Mouse (Mus musculus) right cerebral cortex, adult 2 months (tissue): ENCODE measurements at regions not wholly inside any gene's neighbourhood (a gene's known extent, or its start where the extent isn't known, plus 50 kb on each side); places are given as distances from the start of the nearest gene placed in this dataset.

Experiments used
- DNase-seq, 2 experiments: peaks; one replicate each; pipeline ENCODE4 v3.0.0; 2021 to 2022; ENCODE audit warnings: low spot score in 2 of 2

DNA sequence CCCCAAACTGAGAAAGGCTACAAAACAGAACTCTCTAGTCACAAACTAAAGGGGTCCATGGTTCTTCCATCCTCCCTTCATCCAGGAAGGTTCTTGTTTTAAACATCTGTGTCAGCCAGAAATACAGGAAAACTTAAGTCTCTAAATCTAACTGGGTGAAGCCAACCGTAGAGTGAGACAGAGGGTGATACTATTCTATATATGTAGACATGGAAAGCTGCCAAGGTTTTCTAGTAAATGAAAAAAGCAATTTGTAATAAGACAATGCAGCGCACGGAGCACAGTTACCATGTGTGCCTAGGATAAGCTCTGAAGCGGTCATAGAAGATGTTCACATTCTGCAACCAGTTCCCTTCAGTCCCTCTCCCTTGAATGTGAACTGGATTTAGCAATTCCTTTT is 55.4 kb downstream of the Ppp1r3c start:
- DNase-seq: no peak

DNA sequence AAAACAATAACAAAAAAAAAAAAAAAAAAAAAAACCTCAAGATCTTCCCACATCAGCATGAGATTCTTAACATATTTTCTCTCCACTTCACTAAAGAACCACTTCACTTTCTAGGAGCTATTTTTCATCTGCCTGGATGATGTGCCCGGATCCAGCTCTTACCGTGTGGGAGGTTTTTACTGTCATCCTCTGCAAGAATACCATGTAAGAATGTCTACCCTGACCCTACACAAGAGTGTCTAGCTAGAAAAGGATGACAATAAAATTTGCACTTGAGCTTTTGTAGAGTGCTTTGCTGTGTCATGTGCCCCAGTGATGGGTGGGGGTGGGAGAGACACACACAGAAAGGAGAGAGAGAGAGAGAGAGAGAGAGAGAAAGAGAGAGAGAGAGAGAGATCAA is 56.1 kb downstream of the Ppp1r3c start:
- DNase-seq: peak in 1 of 2 experiments; percentile 11

DNA sequence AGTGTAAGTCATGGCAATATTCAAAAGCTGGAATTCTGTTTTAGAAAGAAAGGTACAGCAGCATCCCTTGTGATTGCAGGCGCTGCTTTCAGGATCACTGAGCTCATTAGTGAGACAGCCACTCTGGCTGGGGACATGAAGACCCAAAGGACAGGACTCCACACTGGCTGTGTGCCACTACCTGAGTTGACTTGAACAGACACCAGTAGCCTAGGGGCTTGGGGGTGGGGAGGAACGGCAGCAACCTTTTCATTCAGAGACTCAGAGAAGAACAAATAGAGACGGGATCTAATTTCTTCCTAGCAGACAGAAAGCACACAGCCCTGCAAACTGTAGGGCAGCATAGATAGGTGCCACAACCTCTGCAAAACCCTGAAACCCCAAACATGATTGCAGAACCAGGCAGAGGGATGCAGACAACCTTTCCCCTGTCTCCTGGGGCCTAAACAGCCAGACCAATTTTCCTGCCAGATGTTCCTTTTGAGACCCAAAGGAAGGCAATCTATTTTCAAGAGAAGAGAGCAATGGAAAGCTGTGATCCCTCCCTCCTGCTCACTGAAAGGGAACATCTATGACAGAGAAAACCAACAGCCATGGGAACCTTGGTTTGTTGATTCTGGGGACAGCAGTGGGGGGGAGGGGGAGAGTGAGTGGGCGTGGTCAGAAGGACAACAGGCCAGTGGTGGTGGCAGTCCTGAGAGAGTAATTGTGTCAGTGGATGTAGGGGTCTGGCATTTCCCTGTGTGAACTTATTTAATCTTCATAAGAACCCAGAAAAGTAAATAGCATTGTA is 57.2 kb downstream of the Ppp1r3c start:
- no peak for DNase-seq

DNA sequence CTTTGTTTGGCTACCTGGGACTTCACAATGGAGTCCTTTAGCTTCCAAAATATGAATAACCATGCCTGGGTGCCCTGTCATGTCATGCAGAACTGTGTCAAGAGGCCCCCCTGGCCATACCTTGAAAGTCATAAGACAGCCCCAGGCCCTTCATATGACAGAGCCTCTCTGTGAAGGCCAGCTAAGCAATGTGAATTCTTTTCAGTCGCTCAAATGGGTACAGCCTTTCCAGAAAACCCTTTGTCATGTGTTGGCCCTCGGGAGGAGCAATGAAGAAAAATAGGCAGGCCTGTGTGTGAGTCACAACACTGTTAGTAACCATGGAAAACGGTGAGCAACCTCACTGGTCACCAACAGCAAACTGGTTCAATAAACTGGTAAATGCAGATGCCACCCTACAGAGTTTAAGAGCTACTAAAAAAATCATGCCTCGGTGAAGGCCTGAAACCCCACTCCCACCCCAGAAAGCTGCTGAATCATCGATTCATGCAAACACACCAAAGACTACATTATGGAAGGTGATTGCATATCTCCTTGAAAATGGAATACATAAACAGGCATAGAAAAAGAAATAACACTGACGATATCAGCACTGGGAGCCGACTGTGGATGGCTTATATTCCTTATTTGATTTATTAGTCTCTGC is 57.9 kb downstream of the Ppp1r3c start:
- DNase-seq: no peak

DNA sequence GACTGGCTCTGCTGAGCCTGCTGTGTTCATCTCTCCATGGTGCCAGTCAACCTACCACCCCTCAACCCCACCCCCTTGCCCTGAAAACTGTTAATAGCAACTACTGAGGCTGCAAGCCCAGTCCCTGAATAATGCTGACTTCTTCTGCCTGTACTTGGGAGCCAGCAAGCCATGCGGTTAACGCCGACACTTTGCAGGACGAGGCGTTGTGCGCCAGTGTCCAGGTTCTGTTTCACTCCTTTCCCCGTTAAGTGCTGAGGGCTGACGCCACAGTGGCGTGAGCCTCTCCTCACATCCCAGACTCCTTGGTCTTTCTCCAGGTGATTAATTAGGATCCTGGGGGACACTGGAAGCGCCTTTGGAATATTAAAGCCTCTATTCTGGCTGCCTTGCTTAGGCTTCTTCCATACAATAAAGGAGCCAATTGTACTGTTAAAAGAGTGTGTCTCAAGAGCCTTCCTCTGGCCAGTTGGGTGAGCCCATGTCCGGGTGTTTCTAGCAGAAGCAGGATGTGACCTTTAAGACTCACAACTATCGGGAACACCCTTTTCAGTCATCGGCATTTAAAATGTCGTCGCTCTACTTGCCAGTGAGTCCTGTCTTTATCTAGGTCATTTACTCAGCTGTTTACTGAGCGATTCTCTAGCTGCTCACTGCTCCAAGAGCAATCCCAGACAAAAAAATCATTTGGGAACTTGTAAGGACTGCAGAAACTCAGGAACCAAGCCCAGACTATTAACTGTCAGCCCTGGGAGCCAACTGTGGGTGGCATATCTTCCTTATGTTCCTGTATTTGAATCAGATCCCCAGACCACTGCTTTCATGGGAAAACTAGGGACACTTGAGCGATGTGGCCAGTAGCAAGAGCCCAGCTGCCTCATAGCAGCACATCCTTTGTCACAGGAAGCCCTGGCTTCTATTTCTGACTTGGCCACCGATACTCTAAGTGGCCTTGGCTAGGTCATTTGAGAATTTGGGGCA is 59.1 kb downstream of the Ppp1r3c start:
- DNase-seq: peak; percentile 22 to 39

DNA sequence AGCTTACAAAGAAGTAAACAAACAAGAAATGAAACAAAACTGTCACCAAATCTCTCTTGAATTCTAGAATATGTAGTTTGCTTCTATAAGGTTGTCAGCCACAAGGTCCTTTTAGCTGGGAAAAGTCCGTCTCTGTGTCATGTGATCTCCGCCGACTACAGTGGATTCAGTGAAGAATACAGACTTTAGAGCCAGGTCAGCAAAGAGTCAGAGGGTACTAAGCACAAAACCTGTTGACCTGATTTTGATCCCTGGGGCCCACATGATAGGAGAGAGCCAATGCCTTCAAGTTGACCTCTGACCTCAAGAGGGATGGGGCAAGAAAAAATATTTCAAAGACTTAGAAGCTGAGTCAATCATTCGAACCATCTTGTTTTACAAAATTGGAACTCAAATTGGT is 61.5 kb downstream of the Ppp1r3c start:
- DNase-seq: no peak

DNA sequence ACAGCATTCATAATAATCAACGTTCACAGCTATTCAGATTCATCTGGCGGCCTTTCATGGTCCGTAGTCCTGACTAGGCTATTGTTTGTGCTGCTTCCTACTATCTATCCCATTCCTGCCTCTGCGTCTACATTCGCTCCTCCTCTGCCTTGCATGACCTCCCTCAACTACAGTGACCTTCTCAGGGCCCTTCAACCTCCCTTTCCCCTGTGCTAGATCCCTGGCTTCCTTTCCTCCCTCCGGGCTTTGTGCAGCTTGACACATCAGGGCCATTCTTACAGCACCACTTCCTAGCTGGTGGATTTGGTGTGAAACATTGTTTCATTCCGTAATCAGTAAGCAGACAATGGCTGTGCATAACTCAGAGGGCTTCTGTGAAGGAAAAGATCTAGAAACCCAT is 65.6 kb downstream of the Ppp1r3c start:
- no peak for DNase-seq
